Mouse (Mus musculus) kidney, adult 2 months (tissue): Measurements from ENCODE around the gene Prkn. TPM values are rescaled to one million over a fixed set of nuclear protein-coding genes. Genes with fewer than 3 reads are reported as not detected.

Experiments used
- DNase-seq: peaks from one replicate; pipeline ENCODE4 v3.0.0; 2021
- H3K27ac ChIP-seq: fragments of 200-500 bp; 2 replicates; pipeline ENCODE4 v1.5.1; 2012; ENCODE audit warnings: low read depth, low read length, control low read depth, inconsistent platforms; ENCODE audit not compliant: insufficient read depth
- H3K27me3 ChIP-seq: fragments of 200-500 bp; replicated peaks from 2 replicates; pipeline ENCODE4 v1.6.1; 2012; ENCODE audit warnings: mild to moderate bottlenecking, moderate library complexity, low read length, inconsistent platforms; ENCODE audit not compliant: control insufficient read depth, insufficient read depth
- H3K36me3 ChIP-seq: fragments of 200-500 bp; 2 replicates; pipeline ENCODE4 v1.6.1; 2012; ENCODE audit warnings: mild to moderate bottlenecking, moderate library complexity, low read length, inconsistent platforms; ENCODE audit not compliant: control insufficient read depth, insufficient read depth
- H3K4me1 ChIP-seq: fragments of 200-500 bp; 2 replicates; pipeline ENCODE4 v1.6.1; 2011; ENCODE audit warnings: low read length; ENCODE audit not compliant: control insufficient read depth, insufficient read depth
- H3K4me3 ChIP-seq: fragments of 200-500 bp; 2 replicates; pipeline ENCODE4 v1.5.1; 2011; ENCODE audit warnings: mild to moderate bottlenecking, low read depth, low read length, control low read depth; ENCODE audit not compliant: insufficient read depth
- CTCF ChIP-seq: fragments of 200-500 bp; conservative IDR thresholded peaks from 2 replicates; pipeline ENCODE4 v1.5.1; 2011; ENCODE audit warnings: low read depth, mild to moderate bottlenecking, control low read depth, low read length, moderate library complexity, mixed read lengths; ENCODE audit not compliant: insufficient read depth, insufficient read length
- POLR2A ChIP-seq: fragments of 200-500 bp; IDR thresholded peaks from one replicate; pipeline ENCODE4 v1.6.1; 2011; ENCODE audit warnings: low read depth, low read length, control low read depth
- WGBS: fragments of 180-500 bp; shearing (Covaris S2); methylation state at CpG from one replicate; pipeline ENCODE4 v1.1.7; 2018; 5-methylcytosine and 5-hydroxymethylcytosine counted together
- polyA plus RNA-seq: library from polyadenylated mRNA; depleted of rRNA; stranded (reverse); fragments of >200 nt; gene quantifications from 2 replicates; pipeline ENCODE4 v1.2.3, GENCODE M21; 2012

Prkn gene
- polyA plus RNA-seq, 1 experiment = 6.1 TPM

- no peaks in the 10 kb centered on the region for H3K4me1 ChIP-seq
- H3K27me3 ChIP-seq = no peaks in the 10 kb centered on the region
- WGBS = 70% methylated on average over 7 of the region's 7 CpGs
- no peaks in the 10 kb centered on the region for H3K36me3 ChIP-seq
- TF ChIP-seq CTCF (no peak), POLR2A (no peak)
- no peak overlapping the region for H3K4me3 ChIP-seq
- DNase-seq = peak; percentile 52
- H3K27ac ChIP-seq = no peak overlapping the region
Measured at GRCm38 (mm10) chr17:11318946-11319345, 478.8 kb downstream of the Prkn start.

- Histone ChIP-seq H3K27me3 (no peaks in the 10 kb centered on the region), H3K36me3 (no peaks in the 10 kb centered on the region), H3K4me1 (no peaks in the 10 kb centered on the region), H3K27ac (no peak overlapping the region), H3K4me3 (no peak overlapping the region)
- DNase-seq = no peak
- WGBS = 75% methylated on average over 7 of the region's 7 CpGs
- TF ChIP-seq POLR2A (no peak), CTCF (no peak)
Measured at GRCm38 (mm10) chr17:11319666-11320360, 479.6 kb downstream of the Prkn start.

GRCm38 (mm10) chr17:11332081-11332480 lies 491.9 kb downstream of the Prkn start:
- no peak for DNase-seq
- no peak overlapping the region for H3K27ac ChIP-seq
- TF ChIP-seq POLR2A (no peak), CTCF (no peak)
- no peaks in the 10 kb centered on the region for H3K27me3 ChIP-seq
- WGBS = 53% methylated on average over 8 of the region's 8 CpGs
- no peaks in the 10 kb centered on the region for H3K36me3 ChIP-seq
- H3K4me3 ChIP-seq = no peak overlapping the region
- 0 out of 2 replicates have a peak, but pooled peaks cover 3% of the 10 kb centered on the region for H3K4me1 ChIP-seq

- no peaks in the 10 kb centered on the region for H3K27me3 ChIP-seq
- H3K4me3 ChIP-seq = no peak overlapping the region
- WGBS = 75% methylated on average over 3 of the region's 3 CpGs
- 0 out of 2 replicates have a peak, but pooled peaks cover 3% of the 10 kb centered on the region for H3K4me1 ChIP-seq
- H3K27ac ChIP-seq = no peak overlapping the region
- no peaks in the 10 kb centered on the region for H3K36me3 ChIP-seq
- TF ChIP-seq CTCF (no peak), POLR2A (no peak)
- DNase-seq = no peak
Measured at GRCm38 (mm10) chr17:11333741-11334140, 493.6 kb downstream of the Prkn start.

GRCm38 (mm10) chr17:11336156-11336555 lies 496.0 kb downstream of the Prkn start:
- DNase-seq = no peak
- no peaks in the 10 kb centered on the region for H3K27me3 ChIP-seq
- no peaks in the 10 kb centered on the region for H3K36me3 ChIP-seq
- WGBS = 19% methylated on average over 1 of the region's 1 CpGs
- TF ChIP-seq CTCF (no peak), POLR2A (no peak)
- no peak overlapping the region for H3K27ac ChIP-seq
- H3K4me3 ChIP-seq = no peak overlapping the region
- H3K4me1 ChIP-seq = 0 out of 2 replicates have a peak, but pooled peaks cover 3% of the 10 kb centered on the region

GRCm38 (mm10) chr17:11340368-11340767 lies 500.2 kb downstream of the Prkn start:
- H3K36me3 ChIP-seq = no peaks in the 10 kb centered on the region
- TF ChIP-seq CTCF (no peak), POLR2A (no peak)
- H3K27ac ChIP-seq = no peak overlapping the region
- WGBS = 72% methylated on average over 4 of the region's 4 CpGs
- DNase-seq = no peak
- no peak overlapping the region for H3K4me3 ChIP-seq
- H3K4me1 ChIP-seq = 0 out of 2 replicates have a peak, but pooled peaks cover 3% of the 10 kb centered on the region
- no peaks in the 10 kb centered on the region for H3K27me3 ChIP-seq

GRCm38 (mm10) chr17:11346310-11346709 lies 506.1 kb downstream of the Prkn start:
- Histone ChIP-seq H3K27ac (no peak overlapping the region), H3K4me1 (no peaks in the 10 kb centered on the region), H3K4me3 (no peak overlapping the region), H3K36me3 (no peaks in the 10 kb centered on the region), H3K27me3 (no peaks in the 10 kb centered on the region)
- WGBS = 81% methylated on average over 1 of the region's 1 CpGs
- TF ChIP-seq POLR2A (no peak), CTCF (no peak)
- no peak for DNase-seq
